Mouse (Mus musculus) lung, postnatal 0 days (tissue): ENCODE measurements at regions not wholly inside any gene's neighbourhood (a gene's known extent, or its start where the extent isn't known, plus 50 kb on each side); places are given as distances from the start of the nearest gene placed in this dataset.

Experiments used
- ATAC-seq: fragments of 200-750 bp; cut with Nextera tagmentation; 2 replicates; pipeline ENCODE4 v1.8.0; 2017; ENCODE audit warnings: moderate library complexity
- DNase-seq: peaks from one replicate; pipeline ENCODE4 v3.0.0-alpha.2; 2016; ENCODE audit warnings: low spot score
- H3K27ac ChIP-seq: fragments of 300-500 bp; sonication (generic); 2 replicates; pipeline ENCODE4 v1.5.1; 2014; ENCODE audit warnings: antibody characterized with exemption, mild to moderate bottlenecking, low read length, mixed read lengths
- H3K27me3 ChIP-seq: fragments of 300-500 bp; sonication (generic); replicated peaks from 2 replicates; pipeline ENCODE4 v1.6.1; 2014; ENCODE audit warnings: low read length, mixed read lengths; ENCODE audit not compliant: insufficient read depth
- H3K36me3 ChIP-seq: fragments of 300-500 bp; sonication (generic); 2 replicates; pipeline ENCODE4 v1.6.1; 2014; ENCODE audit warnings: low read length, mixed read lengths; ENCODE audit not compliant: insufficient read depth
- H3K4me1 ChIP-seq: fragments of 300-500 bp; sonication (generic); 2 replicates; pipeline ENCODE4 v1.6.1; 2014; ENCODE audit warnings: antibody characterized with exemption, low read depth, low read length, mixed read lengths; ENCODE audit not compliant: insufficient read depth
- H3K4me2 ChIP-seq: fragments of 300-500 bp; sonication (generic); replicated peaks from 2 replicates; pipeline ENCODE4 v1.6.1; 2014; ENCODE audit warnings: low read depth, mild to moderate bottlenecking, low read length, moderate library complexity, mixed read lengths
- H3K4me3 ChIP-seq: fragments of 300-500 bp; sonication (generic); 2 replicates; pipeline ENCODE4 v1.5.1; 2014; ENCODE audit warnings: low read depth, low read length
- H3K9ac ChIP-seq: fragments of 300-500 bp; sonication (generic); replicated peaks from 2 replicates; pipeline ENCODE4 v1.6.1; 2014; ENCODE audit warnings: low read depth, mild to moderate bottlenecking
- H3K9me3 ChIP-seq: fragments of 300-500 bp; sonication (generic); 2 replicates; pipeline ENCODE4 v1.6.1; 2016; ENCODE audit warnings: low read length, mixed read lengths
- CTCF ChIP-seq: IDR thresholded peaks from 2 replicates; pipeline ENCODE4 v1.5.1; 2016; ENCODE audit warnings: antibody characterized with exemption, mild to moderate bottlenecking
- EP300 ChIP-seq: IDR thresholded peaks from 2 replicates; pipeline ENCODE4 v1.6.1; 2016; ENCODE audit warnings: antibody characterized with exemption, mild to moderate bottlenecking, control low read depth
- WGBS: fragments of 180-500 bp; shearing (Covaris S2); extraction: QIAGEN DNeasy Blood & Tissue Kit; methylation state at CpG from one replicate; pipeline ENCODE4 v1.1.7; 2014; 5-methylcytosine and 5-hydroxymethylcytosine counted together

GRCm38 (mm10) chr19:60379030-60379605 lies 89.0 kb downstream of the Prlhr start:
- no peak for ATAC-seq

GRCm38 (mm10) chr19:60363988-60364599 lies 104.0 kb downstream of the Prlhr start:
- Histone ChIP-seq H3K27ac (no peak overlapping the region), H3K4me2 (no peak overlapping the region), H3K9me3 (no peaks in the 10 kb centered on the region), H3K4me1 (no peaks in the 10 kb centered on the region), H3K36me3 (no peaks in the 10 kb centered on the region), H3K27me3 (no peaks in the 10 kb centered on the region), H3K4me3 (no peak overlapping the region), H3K9ac (no peak overlapping the region)
- ATAC-seq (no peak), DNase-seq (no peak)
- TF ChIP-seq EP300 (no peak), CTCF (no peak)
- WGBS, result 57% methylated on average over 4 of the region's 4 CpGs

More at GRCm38 (mm10) chr19:60379030-60379605, 89.0 kb downstream of the Prlhr start:
- no peak overlapping the region for H3K9ac ChIP-seq
- no peak for DNase-seq
- TF ChIP-seq CTCF (no peak), EP300 (no peak)
- no peaks in the 10 kb centered on the region for H3K4me1 ChIP-seq
- H3K4me3 ChIP-seq, result no peak overlapping the region
- H3K27me3 ChIP-seq, result no peaks in the 10 kb centered on the region
- H3K36me3 ChIP-seq, result no peaks in the 10 kb centered on the region
- no peak overlapping the region for H3K4me2 ChIP-seq
- WGBS, result 70% methylated on average over 2 of the region's 2 CpGs
- H3K9me3 ChIP-seq, result no peaks in the 10 kb centered on the region
- H3K27ac ChIP-seq, result no peak overlapping the region

- Histone ChIP-seq H3K4me3 (no peak overlapping the region), H3K27ac (no peak overlapping the region), H3K4me1 (no peaks in the 10 kb centered on the region), H3K9ac (no peak overlapping the region), H3K27me3 (no peaks in the 10 kb centered on the region), H3K36me3 (no peaks in the 10 kb centered on the region), H3K4me2 (no peak overlapping the region), H3K9me3 (no peaks in the 10 kb centered on the region)
- ATAC-seq (no peak), DNase-seq (no peak)
- WGBS, result 91% methylated on average over 12 of the region's 12 CpGs
- no peak for TF ChIP-seq CTCF
- TF ChIP-seq EP300, result no peak
These were observed 118.4 kb upstream of the Fam204a start for GRCm38 (mm10) chr19:60344911-60345310.

GRCm38 (mm10) chr19:60341485-60341884 lies 115.0 kb upstream of the Fam204a start:
- H3K36me3 ChIP-seq, result no peaks in the 10 kb centered on the region
- no peaks in the 10 kb centered on the region for H3K9me3 ChIP-seq
- H3K4me1 ChIP-seq, result no peaks in the 10 kb centered on the region
- H3K4me3 ChIP-seq, result no peak overlapping the region
- H3K27me3 ChIP-seq, result no peaks in the 10 kb centered on the region
- no peak overlapping the region for H3K4me2 ChIP-seq
- TF ChIP-seq CTCF (peak; percentile 90), EP300 (no peak)
- ATAC-seq, result no peak
- peak; percentile 66 for DNase-seq
- no peak overlapping the region for H3K27ac ChIP-seq
- H3K9ac ChIP-seq, result no peak overlapping the region
- WGBS, result 6% methylated on average over 3 of the region's 3 CpGs

GRCm38 (mm10) chr19:60340234-60340633 lies 113.7 kb upstream of the Fam204a start:
- no peak for DNase-seq
- Histone ChIP-seq H3K4me2 (no peak overlapping the region), H3K9ac (no peak overlapping the region), H3K9me3 (no peaks in the 10 kb centered on the region), H3K4me1 (no peaks in the 10 kb centered on the region), H3K4me3 (no peak overlapping the region), H3K27me3 (no peaks in the 10 kb centered on the region), H3K36me3 (no peaks in the 10 kb centered on the region), H3K27ac (no peak overlapping the region)
- ATAC-seq, result no peak
- TF ChIP-seq EP300, result no peak
- TF ChIP-seq CTCF, result peak; percentile 26; the same call in 1 of the 2 replicates
- 83% methylated on average over 6 of the region's 6 CpGs for WGBS

GRCm38 (mm10) chr19:60334521-60334920 lies 108.0 kb upstream of the Fam204a start:
- no peaks in the 10 kb centered on the region for H3K27me3 ChIP-seq
- WGBS, result 66% methylated on average over 7 of the region's 7 CpGs
- ATAC-seq, result no peak
- H3K27ac ChIP-seq, result no peak overlapping the region
- no peak for TF ChIP-seq EP300
- H3K36me3 ChIP-seq, result no peaks in the 10 kb centered on the region
- H3K9me3 ChIP-seq, result no peaks in the 10 kb centered on the region
- H3K4me1 ChIP-seq, result no peaks in the 10 kb centered on the region
- no peak for DNase-seq
- no peak overlapping the region for H3K4me3 ChIP-seq
- no peak overlapping the region for H3K4me2 ChIP-seq
- no peak overlapping the region for H3K9ac ChIP-seq
